Comparison of ENCODE assay signal across 12 mouse cellular contexts in genomic region chr11:75551321-75551720, GRCm38 (mm10). TPM values are rescaled to one million over a fixed set of nuclear protein-coding genes. Genes with fewer than 3 reads are reported as not detected.
DNase-seq lines count a peak whose midpoint lies in the region; ATAC-seq lines count a peak whose summit lies in the region.
"Had no signal": no experiment of that assay in that cellular context is flagged by ENCODE, and none has a peak within 500 bp of the region (broad histone marks: within the 10 kb centered on the region; RNA-seq: fewer than 3 reads in every experiment).

No protein-coding gene starts in this region.

- H3K4me2 ChIP-seq in forebrain, embryonic 14.5 days (ENCODE audit: low read length): no peak overlapping the region
- H3K4me2 ChIP-seq in midbrain, embryonic 11.5 days: no peak overlapping the region
- H3K4me2 ChIP-seq in midbrain, embryonic 15.5 days: no peak overlapping the region
- H3K4me2 ChIP-seq in kidney, embryonic 14.5 days (replicated peaks; ENCODE audit: low read depth, low read length): no peak overlapping the region
- H3K4me2 ChIP-seq in stomach, embryonic 15.5 days: no peak overlapping the region
- H3K4me2 ChIP-seq: lung, embryonic 15.5 days; neural tube, embryonic 12.5 days had no signal

- no peak for ATAC-seq in forebrain, embryonic 14.5 days
- no peak for ATAC-seq in midbrain, embryonic 11.5 days (ENCODE audit: low FRiP score)
- no peak for ATAC-seq in midbrain, embryonic 15.5 days (replicated peaks)
- peak; percentile 37; the same call in 1 of the 2 replicates for ATAC-seq in kidney, embryonic 14.5 days (ENCODE audit: low FRiP score, low TSS enrichment)
- ATAC-seq in stomach, embryonic 15.5 days (ENCODE audit: insufficient read depth, low FRiP score, low read depth): no peak
- ATAC-seq: forebrain, postnatal 0 days had no signal

- no peaks in the 10 kb centered on the region for H3K9me3 ChIP-seq in forebrain, embryonic 10.5 days
- H3K9me3 ChIP-seq in forebrain, embryonic 14.5 days (replicated peaks; ENCODE audit: control insufficient read depth, low read length): no peaks in the 10 kb centered on the region
- no peaks in the 10 kb centered on the region for H3K9me3 ChIP-seq in midbrain, embryonic 11.5 days (ENCODE audit: control insufficient read depth, low read length)
- H3K9me3 ChIP-seq in midbrain, embryonic 15.5 days: no peaks in the 10 kb centered on the region
- no peaks in the 10 kb centered on the region for H3K9me3 ChIP-seq in kidney, embryonic 14.5 days (ENCODE audit: control insufficient read depth, low read length)
- H3K9me3 ChIP-seq in stomach, embryonic 15.5 days: no peaks in the 10 kb centered on the region
- H3K9me3 ChIP-seq: lung, embryonic 15.5 days; neural tube, embryonic 12.5 days had no signal

- H3K27me3 ChIP-seq in forebrain, embryonic 10.5 days (ENCODE audit: poor library complexity, severe bottlenecking): no peaks in the 10 kb centered on the region
- H3K27me3 ChIP-seq in forebrain, embryonic 14.5 days (replicated peaks; ENCODE audit: control insufficient read depth, insufficient read depth, low read length): no peaks in the 10 kb centered on the region
- H3K27me3 ChIP-seq in midbrain, embryonic 11.5 days (ENCODE audit: control insufficient read depth, insufficient read depth, low read length): no peaks in the 10 kb centered on the region
- H3K27me3 ChIP-seq in midbrain, embryonic 15.5 days (replicated peaks): no peaks in the 10 kb centered on the region
- no peaks in the 10 kb centered on the region for H3K27me3 ChIP-seq in kidney, embryonic 14.5 days (ENCODE audit: control insufficient read depth, insufficient read depth, low read length)
- H3K27me3 ChIP-seq in stomach, embryonic 15.5 days (replicated peaks): no peaks in the 10 kb centered on the region
- H3K27me3 ChIP-seq: lung, embryonic 15.5 days; neural tube, embryonic 12.5 days had no signal

- H3K4me1 ChIP-seq in forebrain, embryonic 10.5 days: peaks cover 43% of the 10 kb centered on the region
- peaks cover 11% of the 10 kb centered on the region for H3K4me1 ChIP-seq in forebrain, embryonic 14.5 days (ENCODE audit: control insufficient read depth, insufficient read depth, low read length)
- H3K4me1 ChIP-seq in midbrain, embryonic 11.5 days (ENCODE audit: control insufficient read depth, insufficient read depth, low read length): peaks cover 6% of the 10 kb centered on the region; the same call in 1 of the 2 replicates
- H3K4me1 ChIP-seq in midbrain, embryonic 15.5 days: peaks cover 14% of the 10 kb centered on the region; the same call in 1 of the 2 replicates
- peaks cover 35% of the 10 kb centered on the region for H3K4me1 ChIP-seq in kidney, embryonic 14.5 days (ENCODE audit: control insufficient read depth, insufficient read depth, low read length)
- peaks cover 40% of the 10 kb centered on the region for H3K4me1 ChIP-seq in stomach, embryonic 15.5 days

- no peak overlapping the region for H3K4me3 ChIP-seq in forebrain, embryonic 10.5 days
- H3K4me3 ChIP-seq in forebrain, embryonic 14.5 days (ENCODE audit: low read depth, low read length): no peak overlapping the region
- no peak overlapping the region for H3K4me3 ChIP-seq in midbrain, embryonic 11.5 days (ENCODE audit: low read depth, low read length)
- no peak overlapping the region for H3K4me3 ChIP-seq in midbrain, embryonic 15.5 days
- no peak overlapping the region for H3K4me3 ChIP-seq in kidney, embryonic 14.5 days (ENCODE audit: low read length)
- no peak overlapping the region for H3K4me3 ChIP-seq in stomach, embryonic 15.5 days (replicated peaks)
- H3K4me3 ChIP-seq: lung, embryonic 15.5 days; neural tube, embryonic 12.5 days had no signal

- DNase-seq in forebrain, embryonic 10.5 days (ENCODE audit: extremely low spot score, low spot score): no peak
- no peak for DNase-seq in forebrain, embryonic 14.5 days (ENCODE audit: low spot score)
- DNase-seq in midbrain, embryonic 11.5 days (ENCODE audit: low spot score, missing footprints): peak; percentile 28
- no peak for DNase-seq in right cerebral cortex, postnatal 14 days
- no peak for DNase-seq in gastrocnemius, postnatal 4 days (ENCODE audit: low spot score in 2 of 2)
- DNase-seq: forebrain, postnatal 0 days had no signal

- no peak overlapping the region for H3K9ac ChIP-seq in forebrain, embryonic 14.5 days (ENCODE audit: low read length)
- H3K9ac ChIP-seq in midbrain, embryonic 11.5 days (ENCODE audit: low read length): no peak overlapping the region; the same call in 1 of the 2 replicates
- no peak overlapping the region for H3K9ac ChIP-seq in midbrain, embryonic 15.5 days
- no peak overlapping the region for H3K9ac ChIP-seq in kidney, embryonic 14.5 days (ENCODE audit: low read depth, low read length)
- H3K9ac ChIP-seq in stomach, embryonic 15.5 days: no peak overlapping the region
- H3K9ac ChIP-seq: forebrain, postnatal 0 days; lung, embryonic 15.5 days had no signal

- WGBS in forebrain, embryonic 10.5 days: 93% methylated on average over 5 of the region's 5 CpGs
- 92% methylated on average over 5 of the region's 5 CpGs for WGBS in forebrain, embryonic 14.5 days
- WGBS in midbrain, embryonic 11.5 days: 88% methylated on average over 5 of the region's 5 CpGs
- 87% methylated on average over 5 of the region's 5 CpGs for WGBS in midbrain, embryonic 15.5 days
- 67% methylated on average over 5 of the region's 5 CpGs for WGBS in kidney, embryonic 14.5 days
- 88% methylated on average over 5 of the region's 5 CpGs for WGBS in stomach, embryonic 15.5 days

- 0 out of 2 replicates have a peak overlapping the region, but pooled peaks have one; percentile 64 for H3K27ac ChIP-seq in forebrain, embryonic 10.5 days
- no peak overlapping the region for H3K27ac ChIP-seq in forebrain, embryonic 14.5 days (ENCODE audit: low read depth, low read length)
- H3K27ac ChIP-seq in midbrain, embryonic 11.5 days (ENCODE audit: low read depth, low read length): no peak overlapping the region
- no peak overlapping the region for H3K27ac ChIP-seq in midbrain, embryonic 15.5 days
- no peak overlapping the region for H3K27ac ChIP-seq in kidney, embryonic 14.5 days (ENCODE audit: low read depth, low read length)
- H3K27ac ChIP-seq in stomach, embryonic 15.5 days: peak overlapping the region; percentile 58
- H3K27ac ChIP-seq: neural tube, embryonic 12.5 days had no signal

- no peaks in the 10 kb centered on the region for H3K36me3 ChIP-seq in forebrain, embryonic 10.5 days (replicated peaks)
- H3K36me3 ChIP-seq in forebrain, embryonic 14.5 days (ENCODE audit: control insufficient read depth, insufficient read depth, low read length): peaks cover 7% of the 10 kb centered on the region
- no peaks in the 10 kb centered on the region for H3K36me3 ChIP-seq in midbrain, embryonic 11.5 days (ENCODE audit: control insufficient read depth, insufficient read depth, low read length)
- H3K36me3 ChIP-seq in midbrain, embryonic 15.5 days (replicated peaks): peaks cover 12% of the 10 kb centered on the region
- no peaks in the 10 kb centered on the region for H3K36me3 ChIP-seq in kidney, embryonic 14.5 days (ENCODE audit: control insufficient read depth, insufficient read depth, low read length)
- no peaks in the 10 kb centered on the region for H3K36me3 ChIP-seq in stomach, embryonic 15.5 days
- H3K36me3 ChIP-seq: lung, embryonic 15.5 days; neural tube, embryonic 12.5 days had no signal

RNA-seq across cellular contexts. Expression of gene Slc43a2, which starts 19.8 kb away (rescaled TPM):
- polyA plus RNA-seq in forebrain, embryonic 10.5 days (2016; fragmentation: Nextera tagmentation; extraction: Ambion mirVana): 5.5 and 6.1 TPM in 2 replicates
- 6.5 and 9.1 TPM in 2 replicates for polyA plus RNA-seq in forebrain, embryonic 14.5 days (2014; fragmentation: Nextera tagmentation; extraction: Ambion mirVana)
- 3.3 and 3.7 TPM in 2 replicates for polyA plus RNA-seq in midbrain, embryonic 11.5 days (2014; fragmentation: Nextera tagmentation; extraction: Ambion mirVana)
- polyA plus RNA-seq in midbrain, embryonic 15.5 days (2015; fragmentation: Nextera tagmentation; extraction: Ambion mirVana): 17.7 and 20.2 TPM in 2 replicates
- polyA plus RNA-seq in kidney, embryonic 14.5 days (2014; fragmentation: Nextera tagmentation; extraction: Ambion mirVana): 3.5 and 6.0 TPM in 2 replicates
- polyA plus RNA-seq in stomach, embryonic 15.5 days (2015; fragmentation: Nextera tagmentation; extraction: Ambion mirVana): 4.9 and 6.3 TPM in 2 replicates
- 10 to 100 TPM; 22.2 to 25.0 TPM for total RNA-seq in gastrocnemius, postnatal 4 days (2021)

RNA-seq across cellular contexts. Expression of gene Pitpna, which starts 36.6 kb away (rescaled TPM):
- polyA plus RNA-seq in forebrain, embryonic 10.5 days (2016; fragmentation: Nextera tagmentation; extraction: Ambion mirVana): 59.2 and 61.9 TPM in 2 replicates
- polyA plus RNA-seq in forebrain, embryonic 14.5 days (2014; fragmentation: Nextera tagmentation; extraction: Ambion mirVana): 94.2 and 101 TPM in 2 replicates
- polyA plus RNA-seq in midbrain, embryonic 11.5 days (2014; fragmentation: Nextera tagmentation; extraction: Ambion mirVana): 87.9 and 90.7 TPM in 2 replicates
- polyA plus RNA-seq in midbrain, embryonic 15.5 days (2015; fragmentation: Nextera tagmentation; extraction: Ambion mirVana): 103 and 116 TPM in 2 replicates
- polyA plus RNA-seq in kidney, embryonic 14.5 days (2014; fragmentation: Nextera tagmentation; extraction: Ambion mirVana): 78.2 and 99.5 TPM in 2 replicates
- 82.4 and 83.4 TPM in 2 replicates for polyA plus RNA-seq in stomach, embryonic 15.5 days (2015; fragmentation: Nextera tagmentation; extraction: Ambion mirVana)
- total RNA-seq in gastrocnemius, postnatal 4 days (2021): 100 to 1,000 TPM; 106 to 117 TPM

RNA-seq across cellular contexts. Expression of gene Scarf1, which starts 38.0 kb away (rescaled TPM):
- polyA plus RNA-seq in forebrain, embryonic 10.5 days (2016; fragmentation: Nextera tagmentation; extraction: Ambion mirVana): 5.1 and 5.4 TPM in 2 replicates
- polyA plus RNA-seq in forebrain, embryonic 14.5 days (2014; fragmentation: Nextera tagmentation; extraction: Ambion mirVana): 2.7 and 3.4 TPM in 2 replicates
- polyA plus RNA-seq in midbrain, embryonic 11.5 days (2014; fragmentation: Nextera tagmentation; extraction: Ambion mirVana): 2.9 and 3.4 TPM in 2 replicates
- 4.6 and 5.2 TPM in 2 replicates for polyA plus RNA-seq in midbrain, embryonic 15.5 days (2015; fragmentation: Nextera tagmentation; extraction: Ambion mirVana)
- 10.0 TPM in 2 replicates for polyA plus RNA-seq in kidney, embryonic 14.5 days (2014; fragmentation: Nextera tagmentation; extraction: Ambion mirVana)
- polyA plus RNA-seq in stomach, embryonic 15.5 days (2015; fragmentation: Nextera tagmentation; extraction: Ambion mirVana): 6.3 and 7.1 TPM in 2 replicates
- total RNA-seq in gastrocnemius, postnatal 4 days (2021): 1 to 10 TPM; 7.5 to 9.0 TPM

RNA-seq across cellular contexts. Expression of gene Rilp, which starts 41.4 kb away (rescaled TPM):
- 0.15 and 0.26 TPM in 2 replicates for polyA plus RNA-seq in forebrain, embryonic 10.5 days (2016; fragmentation: Nextera tagmentation; extraction: Ambion mirVana)
- 0.77 and 0.86 TPM in 2 replicates for polyA plus RNA-seq in forebrain, embryonic 14.5 days (2014; fragmentation: Nextera tagmentation; extraction: Ambion mirVana)
- polyA plus RNA-seq in midbrain, embryonic 11.5 days (2014; fragmentation: Nextera tagmentation; extraction: Ambion mirVana): 0.53 and 0.72 TPM in 2 replicates
- polyA plus RNA-seq in midbrain, embryonic 15.5 days (2015; fragmentation: Nextera tagmentation; extraction: Ambion mirVana): 1.9 and 2.0 TPM in 2 replicates
- polyA plus RNA-seq in kidney, embryonic 14.5 days (2014; fragmentation: Nextera tagmentation; extraction: Ambion mirVana): 0.51 and 0.97 TPM in 2 replicates
- 1.0 and 1.1 TPM in 2 replicates for polyA plus RNA-seq in stomach, embryonic 15.5 days (2015; fragmentation: Nextera tagmentation; extraction: Ambion mirVana)
- 10 to 100 TPM; 16.4 to 24.5 TPM for total RNA-seq in gastrocnemius, postnatal 4 days (2021)
- total RNA-seq: hematopoietic stem cell, adult 5-6 weeks had no signal

Comparison
In these comparisons a context has a peak if more than half of its experiments do, and no peak if none do; other contexts are left out.
1. H3K27ac ChIP-seq: peak in forebrain, embryonic 10.5 days (single experiment) and stomach, embryonic 15.5 days (single experiment); none in forebrain, embryonic 14.5 days (single experiment), midbrain, embryonic 11.5 days (single experiment), midbrain, embryonic 15.5 days (single experiment) and kidney, embryonic 14.5 days (single experiment).